Mouse (Mus musculus) stomach, embryonic 14.5 days (tissue): Measurements from ENCODE around the gene Nop53. TPM values are rescaled to one million over a fixed set of nuclear protein-coding genes. Genes with fewer than 3 reads are reported as not detected.
"Not testable (repeated sequence)": the region's sequence is repeated elsewhere in the genome, so short reads cannot be mapped to it uniquely, and the experiment has no call there.

Experiments used
- ATAC-seq: fragments of 200-750 bp; cut with Nextera tagmentation; 2 replicates; pipeline ENCODE4 v1.8.0; 2017; ENCODE audit warnings: low read depth, moderate TSS enrichment; ENCODE audit not compliant: insufficient number of reproducible peaks, insufficient read depth, low FRiP score
- H3K27ac ChIP-seq: fragments of 300-500 bp; sonication (generic); 2 replicates; pipeline ENCODE4 v1.5.1; 2014; ENCODE audit warnings: mild to moderate bottlenecking, low read length, moderate library complexity, mixed read lengths
- H3K27me3 ChIP-seq: fragments of 300-500 bp; sonication (generic); 2 replicates; pipeline ENCODE4 v1.6.1; 2014; ENCODE audit warnings: low read length, control low read depth, mixed read lengths; ENCODE audit not compliant: control insufficient read depth, insufficient read depth
- H3K36me3 ChIP-seq: fragments of 300-500 bp; sonication (generic); 2 replicates; pipeline ENCODE4 v1.6.1; 2014; ENCODE audit warnings: mild to moderate bottlenecking, control low read depth, low read length, moderate library complexity, mixed read lengths; ENCODE audit not compliant: control insufficient read depth, insufficient read depth
- H3K4me1 ChIP-seq: fragments of 300-500 bp; sonication (generic); 2 replicates; pipeline ENCODE4 v1.6.1; 2014; ENCODE audit warnings: low read length, control low read depth, mixed read lengths; ENCODE audit not compliant: control insufficient read depth, insufficient read depth
- H3K4me2 ChIP-seq: fragments of 300-500 bp; sonication (generic); replicated peaks from 2 replicates; pipeline ENCODE4 v1.6.1; 2014; ENCODE audit warnings: low read depth, low read length, control low read depth
- H3K4me3 ChIP-seq: fragments of 300-500 bp; sonication (generic); 2 replicates; pipeline ENCODE4 v1.5.1; 2014; ENCODE audit warnings: low read depth, low read length, control low read depth
- H3K9ac ChIP-seq: fragments of 300-500 bp; sonication (generic); replicated peaks from 2 replicates; pipeline ENCODE4 v1.6.1; 2014; ENCODE audit warnings: low read depth, mild to moderate bottlenecking, control low read depth, low read length, moderate library complexity, mixed read lengths
- H3K9me3 ChIP-seq: fragments of 300-500 bp; sonication (generic); 2 replicates; pipeline ENCODE4 v1.6.1; 2016; ENCODE audit warnings: low read depth, low read length, control low read depth; ENCODE audit not compliant: control insufficient read depth
- WGBS: fragments of 180-500 bp; shearing (Covaris S2); extraction: QIAGEN DNeasy Blood & Tissue Kit; methylation state at CpG from one replicate; pipeline ENCODE4 v1.1.7; 2014; 5-methylcytosine and 5-hydroxymethylcytosine counted together
- polyA plus RNA-seq: library from polyadenylated mRNA; unstranded; fragments of >200 nt; fragmentation: Nextera tagmentation; extraction: Ambion mirVana; gene quantifications from 2 replicates; pipeline ENCODE4 v1.2.1, GENCODE M21; 2014

Gene Nop53
- polyA plus RNA-seq, 1 experiment from 2014 or later = 187 TPM

- Histone ChIP-seq H3K4me3 (peak within 1 kb of the TSS; percentile 58), H3K27ac (peak within 1 kb of the TSS; percentile 79), H3K36me3 (peaks cover 21% of the 10 kb centered on the region), H3K4me2 (peak within 1 kb of the TSS; percentile 56), H3K9me3 (no peaks in the 10 kb centered on the region), H3K9ac (peak within 1 kb of the TSS; percentile 74), H3K4me1 (peaks cover 8% of the 10 kb centered on the region), H3K27me3 (no peaks in the 10 kb centered on the region)
- peak; percentile 94 for ATAC-seq
- WGBS = under 1% methylated on average over 33 of the region's 33 CpGs
Measured at GRCm38 (mm10) chr7:15922220-15922773, 23.6 kb downstream of the Nop53 start, which contains the start of gene Selenow. TSS of gene Selenow (minus strand) at chr7:15922402.

GRCm38 (mm10) chr7:15921796-15922195 is 24.1 kb downstream of the Nop53 start:
- Histone ChIP-seq H3K4me3 (peak overlapping the region; percentile 58), H3K9me3 (no peaks in the 10 kb centered on the region), H3K27ac (peak overlapping the region; percentile 79), H3K9ac (peak overlapping the region; percentile 74), H3K27me3 (no peaks in the 10 kb centered on the region), H3K4me2 (peak overlapping the region; percentile 56), H3K4me1 (peaks cover 8% of the 10 kb centered on the region), H3K36me3 (peaks cover 26% of the 10 kb centered on the region)
- WGBS = under 1% methylated on average over 10 of the region's 10 CpGs
- ATAC-seq = peak; percentile 46; the same call in 1 of the 2 replicates

GRCm38 (mm10) chr7:15920645-15921190 is 25.2 kb downstream of the Nop53 start:
- H3K27me3 ChIP-seq = no peaks in the 10 kb centered on the region
- WGBS = 80% methylated on average over 6 of the region's 6 CpGs
- no peak for ATAC-seq
- peaks cover 30% of the 10 kb centered on the region for H3K36me3 ChIP-seq
- peaks cover 8% of the 10 kb centered on the region for H3K4me1 ChIP-seq
- no peak overlapping the region for H3K27ac ChIP-seq
- H3K9ac ChIP-seq = peak overlapping the region; percentile 74; the same call in 1 of the 2 replicates
- peak overlapping the region; percentile 58 for H3K4me3 ChIP-seq
- peak overlapping the region; percentile 56 for H3K4me2 ChIP-seq
- no peaks in the 10 kb centered on the region for H3K9me3 ChIP-seq

- Histone ChIP-seq H3K36me3 (peaks cover 30% of the 10 kb centered on the region), H3K9ac (no peak overlapping the region), H3K9me3 (no peaks in the 10 kb centered on the region), H3K4me3 (peak overlapping the region; percentile 58; the same call in 1 of the 2 replicates), H3K27me3 (no peaks in the 10 kb centered on the region), H3K4me1 (peaks cover 8% of the 10 kb centered on the region), H3K27ac (no peak overlapping the region), H3K4me2 (no peak overlapping the region; the same call in 1 of the 2 replicates)
- no peak for ATAC-seq
- WGBS = 89% methylated on average over 9 of the region's 9 CpGs
Measured at GRCm38 (mm10) chr7:15919947-15920346, 25.9 kb downstream of the Nop53 start.

- ATAC-seq = no peak
- no peak overlapping the region for H3K27ac ChIP-seq
- H3K4me2 ChIP-seq = no peak overlapping the region
- H3K9ac ChIP-seq = no peak overlapping the region
- no peak overlapping the region for H3K4me3 ChIP-seq
- no peaks in the 10 kb centered on the region for H3K27me3 ChIP-seq
- peaks cover 30% of the 10 kb centered on the region for H3K36me3 ChIP-seq
- peaks cover 8% of the 10 kb centered on the region for H3K4me1 ChIP-seq
- H3K9me3 ChIP-seq = no peaks in the 10 kb centered on the region
Measured at GRCm38 (mm10) chr7:15918371-15918770, 27.5 kb downstream of the Nop53 start.

GRCm38 (mm10) chr7:15916996-15917395 is 28.9 kb downstream of the Nop53 start:
- no peaks in the 10 kb centered on the region for H3K27me3 ChIP-seq
- H3K36me3 ChIP-seq = peaks cover 30% of the 10 kb centered on the region
- H3K4me2 ChIP-seq = no peak overlapping the region
- no peak overlapping the region for H3K4me3 ChIP-seq
- H3K9ac ChIP-seq = no peak overlapping the region
- whole genome bisulfite sequencing = 70% methylated on average over 4 of the region's 4 CpGs
- ATAC-seq = no peak
- peaks cover 8% of the 10 kb centered on the region for H3K4me1 ChIP-seq
- no peak overlapping the region for H3K27ac ChIP-seq
- no peaks in the 10 kb centered on the region for H3K9me3 ChIP-seq

- H3K4me1 ChIP-seq = peaks cover 6% of the 10 kb centered on the region
- H3K27ac ChIP-seq = no peak overlapping the region
- H3K4me2 ChIP-seq = no peak overlapping the region
- H3K27me3 ChIP-seq = no peaks in the 10 kb centered on the region
- no peak overlapping the region for H3K9ac ChIP-seq
- no peak for ATAC-seq
- 73% methylated on average over 3 of the region's 3 CpGs for WGBS
- H3K9me3 ChIP-seq = no peaks in the 10 kb centered on the region
- H3K4me3 ChIP-seq = no peak overlapping the region
- peaks cover 30% of the 10 kb centered on the region for H3K36me3 ChIP-seq
Measured at GRCm38 (mm10) chr7:15916134-15916723, 29.6 kb downstream of the Nop53 start.

GRCm38 (mm10) chr7:15915695-15916094 is 30.2 kb downstream of the Nop53 start:
- H3K4me1 ChIP-seq, H3K4me3 ChIP-seq, H3K27ac ChIP-seq, H3K9ac ChIP-seq, H3K9me3 ChIP-seq, H3K4me2 ChIP-seq, ATAC-seq, H3K27me3 ChIP-seq: not testable (repeated sequence)
- 81% methylated on average over 4 of the region's 4 CpGs for WGBS
- peaks cover 30% of the 10 kb centered on the region for H3K36me3 ChIP-seq
